Mouse (Mus musculus) Muller cell, postnatal 12 days (primary cell): Measurements from ENCODE around the gene Gas8.
"Not testable (repeated sequence)": the region's sequence is repeated elsewhere in the genome, so short reads cannot be mapped to it uniquely, and the experiment has no call there.

Experiments used
- DNase-seq: peaks from one replicate; pipeline ENCODE4 v3.0.0-alpha.2; 2015; ENCODE audit errors: inconsistent ontology term

The Gas8 gene

GRCm38 (mm10) chr8:123518667-123519066, at the start of gene Gas8:
TSS of gene Gas8 (plus strand) at chr8:123518834.
- DNase-seq, result peak; percentile 96

- not testable (repeated sequence) for DNase-seq
These were observed 45.6 kb upstream of the Gas8 start for GRCm38 (mm10) chr8:123472991-123473390.

- DNase-seq, result not testable (repeated sequence)
These were observed 44.1 kb upstream of the Gas8 start for GRCm38 (mm10) chr8:123474549-123474948.

DNA sequence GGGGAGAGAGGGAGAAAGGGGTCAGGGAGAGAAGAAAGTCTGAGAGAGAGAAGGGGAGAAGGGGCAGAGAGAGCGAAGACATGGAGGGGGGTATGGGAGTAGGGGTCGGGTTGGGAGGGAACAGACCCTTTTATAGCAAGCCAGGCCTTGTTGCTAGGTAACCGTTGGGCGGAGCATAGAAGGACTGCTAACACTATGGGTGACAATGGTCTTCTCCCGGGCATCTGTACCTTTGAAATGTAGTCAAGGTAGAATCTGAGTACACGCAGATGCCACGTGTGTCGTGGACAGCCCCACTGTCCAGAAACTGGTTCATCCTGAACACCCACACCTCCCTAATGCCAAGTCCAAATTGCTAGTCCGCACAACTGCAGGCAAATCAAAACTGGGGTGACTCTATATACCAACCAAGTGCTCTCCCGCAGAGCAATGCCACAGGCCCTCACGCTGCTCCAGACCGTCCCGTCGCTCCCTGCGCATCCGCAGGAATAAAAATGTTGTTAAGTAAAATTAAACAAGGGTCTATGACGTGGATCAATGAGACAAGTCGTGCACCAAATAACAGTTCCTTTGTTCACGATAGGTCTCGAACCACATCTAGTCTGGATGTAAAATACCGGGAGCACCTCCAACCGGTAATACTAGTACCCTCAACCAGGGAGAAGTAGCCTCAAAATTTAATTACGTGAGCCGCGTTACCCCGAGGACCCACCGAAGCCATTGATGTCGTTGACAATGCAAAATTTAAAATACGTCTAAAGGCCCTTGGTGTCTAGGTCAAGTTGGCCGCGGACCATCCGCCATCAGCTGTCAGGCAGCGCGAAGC, 41.5 kb upstream of the Gas8 start:
- DNase-seq, result no peak

- DNase-seq, result peak; percentile 96
These were observed 40.8 kb upstream of the Gas8 start, which contains the start of gene Afg3l1 for GRCm38 (mm10) chr8:123477737-123478258. TSS of gene Afg3l1 (plus strand) at chr8:123477903.

DNA sequence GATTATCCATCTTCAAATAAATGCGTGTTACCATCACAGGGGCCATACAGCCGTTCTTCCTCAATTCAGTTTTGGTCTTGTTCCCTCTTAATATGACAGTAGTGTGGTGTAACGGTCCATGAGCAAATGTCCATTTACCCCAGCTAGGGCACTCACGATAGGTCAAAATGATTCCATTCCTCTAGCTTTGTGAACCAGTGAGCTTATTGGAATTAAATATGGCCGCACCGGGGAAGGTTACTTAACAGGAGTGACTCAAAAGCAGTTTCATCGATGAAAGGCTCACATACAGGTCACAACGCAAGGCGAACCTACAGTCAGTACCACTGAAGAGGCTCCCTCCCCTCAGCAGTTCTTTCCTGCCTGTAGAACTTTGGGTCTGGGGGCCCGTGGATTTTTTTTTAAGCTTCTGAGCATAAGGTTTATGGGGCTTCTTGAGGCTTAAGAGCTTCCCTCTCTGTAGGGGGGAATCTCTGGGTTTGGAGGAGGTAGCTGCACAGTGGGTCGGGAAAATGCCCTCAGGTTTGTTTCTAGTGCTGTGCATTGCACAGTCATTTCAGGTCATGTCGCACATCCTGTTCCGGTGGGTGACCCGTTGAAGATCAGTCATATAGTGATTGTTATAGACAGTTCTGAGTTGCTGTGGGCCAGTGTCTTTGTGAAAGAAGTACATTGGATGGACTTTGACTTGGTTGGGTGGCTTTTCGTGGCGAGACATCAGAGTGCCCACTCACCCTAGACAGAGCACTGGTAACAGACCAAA, 40.0 kb upstream of the Gas8 start:
- no peak for DNase-seq

- no peak for DNase-seq
These were observed 36.0 kb upstream of the Gas8 start for GRCm38 (mm10) chr8:123482627-123483026.

DNA sequence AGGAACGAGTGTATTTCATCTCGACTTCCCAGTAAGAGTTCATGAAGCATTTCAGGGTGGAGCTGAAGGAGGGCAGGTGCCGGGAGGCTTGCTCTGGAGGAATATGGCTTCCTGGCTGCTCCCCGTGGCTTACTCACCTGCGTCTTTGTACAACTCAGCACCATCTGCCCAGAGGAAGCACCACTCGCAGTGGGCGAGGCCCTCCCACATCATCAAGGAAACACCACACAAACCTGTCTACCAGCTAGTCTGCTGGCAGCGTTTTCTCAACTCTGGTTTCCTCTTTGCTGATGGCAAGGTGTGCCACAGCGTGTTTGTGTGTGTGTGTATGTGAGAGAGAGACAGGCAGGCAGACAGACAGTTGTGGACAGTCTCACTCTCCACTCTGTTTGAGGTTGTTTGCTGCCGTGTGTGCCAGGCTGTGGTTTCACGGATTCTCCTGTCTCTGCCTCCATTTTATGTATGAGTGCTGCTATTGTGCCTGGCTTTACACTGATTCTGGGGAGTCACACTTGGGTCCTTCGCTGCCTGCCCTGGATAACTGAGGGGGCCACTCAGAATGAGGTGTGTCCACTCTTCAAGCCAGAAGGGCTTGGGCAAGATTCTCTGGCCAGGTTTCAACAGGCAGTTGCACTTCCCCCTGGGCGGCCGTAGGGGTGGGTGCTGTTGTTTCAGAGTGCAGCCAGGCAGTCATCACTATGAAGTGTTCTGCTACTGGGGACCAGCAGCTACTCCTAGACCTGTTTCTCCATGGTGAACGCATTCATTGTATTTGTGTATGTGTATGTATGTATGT, 27.2 kb upstream of the Gas8 start:
- DNase-seq, result no peak

GRCm38 (mm10) chr8:123492898-123493297, 25.7 kb upstream of the Gas8 start:
- no peak for DNase-seq

DNA sequence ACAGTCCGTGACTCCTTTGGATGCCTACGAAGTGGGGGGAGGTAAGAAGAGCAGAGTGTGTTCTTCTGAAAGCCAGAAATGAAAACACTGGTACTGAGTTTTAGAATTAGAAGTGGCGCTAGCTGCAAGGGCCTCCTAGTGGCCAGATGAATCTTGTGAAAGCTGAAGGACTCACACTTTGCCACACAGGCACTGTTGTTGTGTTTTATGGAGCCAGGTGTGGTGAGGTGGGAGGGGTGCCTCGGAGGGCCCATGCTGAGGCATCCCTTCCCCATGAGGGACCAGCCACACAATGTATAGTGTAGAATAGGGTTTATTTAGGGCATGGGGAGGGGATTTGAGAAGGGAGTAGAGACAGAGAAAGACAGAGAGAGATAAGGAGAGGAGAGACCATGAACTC, 20.9 kb upstream of the Gas8 start:
- DNase-seq, result no peak

- no peak for DNase-seq
These were observed 19.7 kb upstream of the Gas8 start for GRCm38 (mm10) chr8:123498963-123499362.

DNA sequence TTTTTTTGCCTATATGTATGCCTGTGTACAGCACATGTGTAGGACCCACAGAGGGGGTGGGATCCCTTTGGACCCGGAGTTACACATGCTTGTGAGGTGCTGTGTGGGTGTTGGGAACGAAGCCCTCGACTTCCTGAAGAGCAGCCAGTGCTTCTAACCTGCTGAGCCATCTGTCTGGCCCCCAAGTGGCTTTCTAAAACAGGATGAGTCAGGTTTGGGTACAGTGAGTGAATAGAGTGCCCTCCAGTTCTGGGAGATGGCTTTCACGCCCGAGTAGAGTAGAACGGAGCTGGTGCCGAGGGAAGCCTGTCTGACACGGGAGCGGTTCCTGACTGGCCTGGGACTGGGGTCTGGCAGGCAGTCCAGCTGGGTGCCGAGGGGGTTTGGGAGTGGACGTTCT, 19.1 kb upstream of the Gas8 start:
- DNase-seq, result no peak

GRCm38 (mm10) chr8:123502192-123502591, 16.4 kb upstream of the Gas8 start:
- DNase-seq, result no peak

DNA sequence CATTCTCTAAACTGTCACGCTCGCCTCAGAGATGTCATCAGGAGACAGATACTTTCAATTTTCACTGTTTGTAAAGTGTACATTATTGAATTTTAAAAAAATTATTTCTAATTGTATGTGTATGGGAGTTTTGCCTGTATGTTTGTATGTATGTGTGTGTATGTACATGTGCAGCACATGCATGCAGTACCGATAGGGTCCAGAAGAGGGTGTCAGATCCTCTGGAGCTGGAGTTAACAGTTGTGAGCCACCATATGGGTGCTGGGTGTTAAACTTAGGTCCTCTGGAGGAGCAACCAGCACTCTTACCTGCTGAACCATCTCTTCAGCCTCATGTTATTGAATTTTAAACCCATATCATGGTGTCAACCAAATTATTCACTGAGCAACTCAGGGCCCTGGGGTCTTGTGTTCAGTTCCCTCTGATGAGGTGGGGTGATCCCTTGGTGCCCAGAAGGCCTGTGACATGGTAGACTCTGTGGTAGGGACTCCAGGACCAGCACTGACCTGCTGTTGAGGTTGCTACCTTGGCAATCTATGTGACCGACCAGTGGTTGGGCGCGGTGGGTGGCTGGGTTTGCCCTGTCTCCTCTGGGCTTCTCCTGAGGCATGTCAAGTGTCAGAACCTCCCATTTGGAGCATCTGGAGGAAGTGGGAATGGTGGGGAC, 14.7 kb upstream of the Gas8 start:
- no peak for DNase-seq

DNA sequence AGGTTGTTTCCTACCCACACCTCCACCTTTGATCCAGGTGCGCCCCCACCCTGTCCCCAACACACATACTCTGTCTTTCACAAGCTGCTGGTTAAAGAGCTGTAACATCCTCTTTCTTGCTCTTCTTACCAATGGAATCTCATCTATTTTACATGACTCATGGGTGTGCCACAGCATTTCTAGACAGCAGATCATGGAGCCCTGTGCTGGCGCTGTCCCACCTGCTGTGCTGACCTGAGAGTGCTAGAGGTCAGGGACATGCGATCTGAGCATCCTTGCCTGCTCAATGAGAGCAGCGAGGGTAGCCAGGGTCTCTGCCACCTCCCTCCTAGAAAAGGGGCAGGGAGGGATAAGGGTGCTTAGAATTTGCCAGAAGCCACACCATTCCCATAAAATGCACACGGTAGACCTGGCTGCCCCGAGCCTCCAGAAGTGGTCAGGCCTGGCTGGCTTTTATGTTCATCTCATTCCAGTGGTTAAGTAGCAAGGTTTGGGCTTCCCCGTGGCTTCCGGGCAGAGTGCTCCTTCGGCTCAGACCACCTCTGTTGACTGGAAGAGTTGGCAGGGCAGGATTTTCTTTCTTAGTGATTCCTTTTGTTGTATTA, 13.9 kb upstream of the Gas8 start:
- peak; percentile 62 for DNase-seq

GRCm38 (mm10) chr8:123505267-123505666, 13.4 kb upstream of the Gas8 start:
- no peak for DNase-seq

- DNase-seq, result no peak
These were observed 12.9 kb upstream of the Gas8 start for GRCm38 (mm10) chr8:123505695-123506094.

- DNase-seq, result no peak
These were observed 11.5 kb upstream of the Gas8 start for GRCm38 (mm10) chr8:123507153-123507552.

DNA sequence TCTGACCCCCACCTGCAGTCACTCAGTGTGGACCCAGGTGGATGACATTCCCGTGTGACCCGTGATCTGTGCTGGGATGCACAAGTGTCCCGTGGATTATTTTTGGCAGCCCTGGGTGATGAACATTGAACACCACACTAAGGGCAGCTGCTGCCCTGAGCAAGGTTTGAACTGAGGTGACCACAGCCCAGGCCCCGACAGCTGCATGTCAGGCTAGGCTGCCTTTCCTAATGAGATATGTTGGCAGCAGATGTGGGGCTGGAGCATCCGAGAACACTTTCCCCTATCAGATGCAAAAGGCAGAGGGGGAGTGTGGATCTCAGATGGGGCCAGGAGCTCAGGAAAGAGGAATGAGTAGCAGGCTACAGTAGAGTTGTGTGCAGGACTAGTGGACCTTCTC, 7.8 kb upstream of the Gas8 start:
- DNase-seq, result no peak

- DNase-seq, result no peak
These were observed 4.5 kb upstream of the Gas8 start for GRCm38 (mm10) chr8:123514136-123514535.
